Mouse (Mus musculus) layer of hippocampus, adult 18-20 months (tissue): Measurements from ENCODE around the gene Ms4a6d. TPM values are rescaled to one million over a fixed set of nuclear protein-coding genes. Genes with fewer than 3 reads are reported as not detected.
"Not testable (repeated sequence)": the region's sequence is repeated elsewhere in the genome, so short reads cannot be mapped to it uniquely, and the experiment has no call there.

Experiments used
- DNase-seq, 2 experiments: peaks; one replicate each; pipeline ENCODE4 v3.0.0; 2022; ENCODE audit warnings: low spot score in 2 of 2
- total RNA-seq, 2 experiments: library from RNA; stranded (reverse); gene quantifications; 2 replicates each; pipeline ENCODE4 v1.2.3; 2021

The Ms4a6d gene
- total RNA-seq, 2 experiments from 2014 or later = 1.4 TPM

DNA sequence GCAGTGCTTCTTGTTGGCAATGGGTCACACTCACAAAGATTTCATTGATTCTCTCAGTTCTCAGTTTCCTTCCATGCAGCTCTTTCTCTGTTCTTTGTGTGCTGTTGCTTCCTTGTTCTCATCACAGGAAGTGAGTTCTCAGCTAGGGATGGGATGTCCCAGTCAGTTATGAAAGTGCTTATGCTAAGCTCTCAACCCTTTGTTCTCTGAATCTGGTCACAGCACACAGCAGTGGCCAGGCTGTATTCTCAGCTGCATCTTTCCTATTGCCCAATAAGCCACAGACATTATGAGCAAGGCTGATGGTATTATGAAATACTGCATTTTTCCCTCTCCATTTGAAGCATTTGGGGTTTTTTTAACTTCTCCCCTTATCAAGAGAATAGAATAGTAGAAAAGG, 45.1 kb downstream of the Ms4a6d start:
- DNase-seq = not testable (repeated sequence)

DNA sequence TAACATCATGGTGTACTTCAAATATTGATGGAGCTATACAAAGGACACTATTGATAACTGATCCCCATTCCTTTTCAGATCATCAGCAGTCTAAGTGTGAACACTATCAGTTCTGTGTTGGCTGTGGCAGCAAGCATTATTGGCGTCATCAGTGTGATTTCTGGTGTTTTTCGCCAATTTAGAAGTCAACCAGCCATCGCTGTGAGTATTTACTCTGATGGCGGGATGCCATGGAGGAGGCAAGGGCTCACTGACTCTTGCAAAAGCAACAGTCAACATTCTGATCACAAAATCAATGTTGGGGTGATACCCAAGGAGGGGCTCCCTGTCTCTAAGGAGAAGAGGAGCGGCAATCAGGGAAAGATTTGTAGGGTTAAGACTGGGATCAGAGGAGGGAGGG, 49.9 kb downstream of the Ms4a6d start:
- DNase-seq = no peak

DNA sequence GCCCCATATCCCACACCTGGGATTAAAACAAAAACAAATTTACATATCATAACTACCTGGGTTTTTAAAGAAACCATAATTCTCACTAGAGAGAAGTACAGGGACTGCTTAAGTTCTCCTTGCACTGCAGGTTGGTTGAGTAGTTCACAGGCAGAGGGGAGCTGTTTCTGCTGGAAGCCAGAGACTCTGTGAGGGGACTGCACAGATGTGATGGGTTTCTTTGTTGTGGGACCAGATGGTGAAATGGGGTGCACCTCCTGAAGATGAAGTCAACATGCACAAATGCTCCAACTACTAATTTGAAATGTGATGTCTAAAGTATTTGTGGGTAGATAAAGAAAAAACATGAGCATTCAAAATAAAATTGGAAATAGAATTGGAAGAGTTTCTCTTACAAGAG, 56.7 kb downstream of the Ms4a6d start:
- DNase-seq = no peak

DNA sequence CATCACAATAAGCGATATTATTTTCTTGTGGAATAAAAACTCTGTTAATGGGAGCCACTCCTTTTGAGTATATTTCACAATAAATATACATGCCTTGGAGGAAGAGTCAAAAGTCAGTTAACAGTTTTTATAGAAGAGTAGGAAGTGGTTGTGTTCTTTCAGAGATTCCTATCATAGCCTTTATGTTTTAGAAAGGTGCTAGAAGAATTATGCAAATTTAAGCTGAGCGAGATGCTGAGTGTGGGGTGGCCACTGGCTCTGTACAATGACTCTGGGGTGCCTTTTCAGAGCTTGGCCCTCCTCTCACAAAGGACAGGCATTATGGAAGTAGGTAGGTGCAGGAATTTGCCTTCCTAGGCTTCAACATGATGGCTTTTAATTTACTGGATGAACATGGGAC, 60.3 kb downstream of the Ms4a6d start:
- not testable (repeated sequence) for DNase-seq

DNA sequence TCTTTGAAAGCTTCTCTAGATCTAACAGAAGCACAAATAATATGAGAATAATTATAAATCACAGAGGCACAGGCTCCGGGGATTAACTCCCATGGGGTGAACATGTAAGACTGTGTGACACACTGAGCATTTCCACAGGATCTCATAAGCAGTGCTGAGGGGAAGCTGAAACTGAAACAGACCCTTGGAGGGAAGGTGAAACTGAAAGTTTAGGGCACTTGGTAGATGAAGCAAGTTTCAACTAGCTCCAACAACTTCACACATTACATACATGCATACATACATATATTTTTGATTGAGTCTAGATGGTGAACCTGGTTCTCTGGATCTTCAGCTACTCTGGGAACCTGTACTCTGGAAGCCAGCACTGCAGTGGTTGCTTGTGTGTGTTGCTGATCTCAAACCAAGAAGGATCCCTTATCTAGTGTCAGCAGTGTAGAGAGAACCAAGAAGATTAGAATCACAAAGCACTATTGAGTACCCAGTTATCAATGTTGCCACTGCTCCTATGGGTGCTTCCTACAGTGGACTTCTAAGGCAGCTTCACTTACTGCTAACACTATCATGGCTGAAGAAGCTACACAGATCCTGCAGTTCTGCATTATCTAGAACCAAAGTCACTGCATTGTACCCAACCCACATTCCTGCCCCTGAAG, 64.4 kb downstream of the Ms4a6d start:
- DNase-seq = not testable (repeated sequence)

DNA sequence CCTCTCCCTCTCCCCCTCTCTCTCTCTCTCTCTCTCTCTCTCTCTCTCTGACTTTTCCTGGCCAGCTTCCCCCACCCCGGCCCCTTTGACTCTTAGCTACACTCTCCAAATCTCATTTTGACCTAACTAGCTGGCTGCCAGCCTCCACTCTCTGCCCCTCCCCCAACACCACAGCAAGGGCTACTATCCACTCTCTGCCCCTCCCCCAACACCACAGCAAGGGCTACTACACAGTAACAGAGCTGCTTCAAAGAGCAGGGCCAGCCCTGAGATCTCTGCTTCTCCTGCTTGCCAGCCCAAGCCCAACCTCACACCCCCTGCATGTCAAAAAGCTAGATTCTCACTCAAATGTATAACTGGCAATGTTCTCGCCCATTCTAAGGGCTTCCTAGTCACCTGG, 67.3 kb downstream of the Ms4a6d start:
- no peak for DNase-seq

Other genes with a start within 250 kb of the Ms4a6d start
- gene Ms4a4a, start 229.3 kb downstream of the Ms4a6d start, total RNA-seq = 1 to 10 TPM in 1 of 2 experiments, under 1 TPM in 1; 0.52 to 1.1 TPM
- gene Ms4a4c, start 200.1 kb downstream of the Ms4a6d start, total RNA-seq = not detected
- gene Ms4a4b, start 161.3 kb downstream of the Ms4a6d start, total RNA-seq = not detected
- 1 to 10 TPM; 1.3 to 1.8 TPM for gene Ms4a6c, start 135.5 kb downstream of the Ms4a6d start, total RNA-seq
- under 1 TPM in 1 of 2 experiments, not detected in 1; 0.20 TPM for gene Gm8369, start 118.9 kb downstream of the Ms4a6d start, total RNA-seq
- 1 to 10 TPM; 1.2 to 2.1 TPM for gene Ms4a6b, start 88.3 kb downstream of the Ms4a6d start, total RNA-seq
- gene Ms4a4d, start 68.0 kb downstream of the Ms4a6d start, total RNA-seq = not detected
- gene Ms4a2, start 18.9 kb upstream of the Ms4a6d start, total RNA-seq = not detected
- not detected for gene Ms4a3, start 36.0 kb upstream of the Ms4a6d start, total RNA-seq
- not detected for gene Oosp2, start 55.7 kb upstream of the Ms4a6d start, total RNA-seq
- not detected for gene Oosp1, start 86.3 kb upstream of the Ms4a6d start, total RNA-seq
- not detected for gene Oosp3, start 92.2 kb upstream of the Ms4a6d start, total RNA-seq
- not detected for gene Gif, start 142.7 kb upstream of the Ms4a6d start, total RNA-seq
- 10 to 100 TPM; 35.3 to 36.1 TPM for gene Mrpl16, start 165.5 kb upstream of the Ms4a6d start, total RNA-seq
- 10 to 100 TPM; 28.2 to 30.0 TPM for gene Stx3, start 214.6 kb upstream of the Ms4a6d start, total RNA-seq
- not detected for gene Olfr1417, start 234.4 kb upstream of the Ms4a6d start, total RNA-seq